In the genomic region with DNA sequence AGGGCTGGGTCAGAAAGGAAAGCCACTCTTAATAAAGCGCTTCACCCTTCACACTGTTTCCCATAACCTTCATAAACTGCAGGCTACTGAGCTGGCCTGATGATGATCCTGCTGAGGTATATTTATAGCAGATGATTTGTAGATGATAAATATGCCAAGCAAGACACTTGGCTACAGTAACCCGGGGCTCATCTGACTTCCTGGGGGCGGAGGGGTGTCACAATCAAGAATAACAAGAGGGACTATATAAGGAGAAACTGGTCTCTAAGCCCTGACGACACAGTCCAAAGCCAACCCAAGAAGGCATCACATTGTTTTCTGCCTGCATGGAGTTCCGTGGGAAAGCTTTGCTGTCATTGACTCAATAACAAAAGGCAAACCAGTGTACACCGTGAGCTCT, we compare ENCODE assay signal across 14 mouse cellular contexts. TPM values are rescaled to one million over a fixed set of nuclear protein-coding genes. Genes with fewer than 3 reads are reported as not detected.
DNase-seq lines count a peak whose midpoint lies in the region; ATAC-seq and TF ChIP-seq lines count a peak whose summit lies in the region.
"Had no signal": no experiment of that assay in that cellular context is flagged by ENCODE, and none has a peak within 500 bp of the region (broad histone marks: within the 10 kb centered on the region; RNA-seq: fewer than 3 reads in every experiment).

No protein-coding gene starts in this region.

- DNase-seq in cerebellum, postnatal 10 days, result peak; percentile 12 to 24
- no peak for DNase-seq in left cerebral cortex, adult 2 months (ENCODE audit: extremely low spot score in 1 of 2, low spot score in 2 of 2)
- no peak for DNase-seq in left cerebral cortex, postnatal 4 days
- peak; percentile 5 for DNase-seq in skeletal muscle tissue, adult 2 months (ENCODE audit: low read depth, low spot score)
- DNase-seq: embryo, embryonic 11 days; heart, adult 2 months; kidney, postnatal 14 days had no signal

- no peak for TF ChIP-seq CTCF in left cerebral cortex, adult 2 months (IDR thresholded peaks at IDR 0.05)
- TF ChIP-seq CTCF in intestine, postnatal 0 days (IDR thresholded peaks at IDR 0.05; ENCODE audit: low read depth), result no peak

- H3K36me3 ChIP-seq in midbrain, embryonic 12.5 days, result no peaks in the 10 kb centered on the region
- no peaks in the 10 kb centered on the region for H3K36me3 ChIP-seq in intestine, postnatal 0 days (ENCODE audit: control insufficient read depth, insufficient read depth)
- H3K36me3 ChIP-seq: limb, embryonic 13.5 days had no signal

- peaks cover 17% of the 10 kb centered on the region; the same call in 1 of the 2 replicates for H3K4me1 ChIP-seq in midbrain, embryonic 12.5 days
- no peaks in the 10 kb centered on the region for H3K4me1 ChIP-seq in intestine, postnatal 0 days (replicated peaks; ENCODE audit: control insufficient read depth, insufficient read depth, low read length)
- H3K4me1 ChIP-seq: limb, embryonic 13.5 days had no signal

- no peaks in the 10 kb centered on the region for H3K27me3 ChIP-seq in midbrain, embryonic 12.5 days
- H3K27me3 ChIP-seq in intestine, postnatal 0 days (replicated peaks; ENCODE audit: control insufficient read depth, insufficient read depth, low read length), result peaks cover 21% of the 10 kb centered on the region

- H3K9me3 ChIP-seq in midbrain, embryonic 12.5 days, result no peaks in the 10 kb centered on the region
- no peaks in the 10 kb centered on the region for H3K9me3 ChIP-seq in intestine, postnatal 0 days (ENCODE audit: control insufficient read depth)
- H3K9me3 ChIP-seq: limb, embryonic 13.5 days had no signal

- H3K4me3 ChIP-seq in left cerebral cortex, adult 2 months, result peak overlapping the region; percentile 70
- 0 out of 2 replicates have a peak overlapping the region, but pooled peaks have one; percentile 5 for H3K4me3 ChIP-seq in midbrain, embryonic 12.5 days
- no peak overlapping the region for H3K4me3 ChIP-seq in intestine, postnatal 0 days (ENCODE audit: low read depth, low read length)
- H3K4me3 ChIP-seq: heart, adult 2 months; limb, embryonic 13.5 days had no signal

- no peak for ATAC-seq in cerebellum, adult (ENCODE audit: insufficient number of reproducible peaks, low FRiP score, low TSS enrichment)
- ATAC-seq in midbrain, embryonic 12.5 days (ENCODE audit: low FRiP score, low read depth), result no peak
- ATAC-seq in megakaryocyte, adult 5-6 weeks (ENCODE audit: poor library complexity, severe bottlenecking), result no peak
- ATAC-seq in intestine, postnatal 0 days, result no peak

- peak overlapping the region; percentile 64 for H3K4me2 ChIP-seq in midbrain, embryonic 12.5 days (replicated peaks)
- no peak overlapping the region for H3K4me2 ChIP-seq in intestine, postnatal 0 days (replicated peaks; ENCODE audit: low read depth)
- H3K4me2 ChIP-seq: limb, embryonic 13.5 days had no signal

- 28% methylated on average over 6 of the region's 6 CpGs for WGBS in midbrain, embryonic 12.5 days
- 65% methylated on average over 6 of the region's 6 CpGs for WGBS in intestine, postnatal 0 days

- H3K27ac ChIP-seq in left cerebral cortex, adult 2 months, result peak overlapping the region; percentile 32; the same call in 1 of the 2 replicates
- no peak overlapping the region for H3K27ac ChIP-seq in midbrain, embryonic 12.5 days (replicated peaks)
- H3K27ac ChIP-seq in intestine, postnatal 0 days (ENCODE audit: low read depth, low read length), result no peak overlapping the region
- H3K27ac ChIP-seq: heart, adult 2 months; limb, embryonic 13.5 days; macrophage had no signal

- intact Hi-C loops in left cerebral cortex, adult 2 months (cut with DNase I), result loop anchor here (5.0 to 10.0 kb wide), 2 partner anchors 60 to 453 kb away; no protein-coding TSS in a partner anchor
- intact Hi-C loops in left cerebral cortex, postnatal 4 days (cut with DNase I), result no loop called here

- no peak overlapping the region for H3K9ac ChIP-seq in midbrain, embryonic 12.5 days (replicated peaks)
- H3K9ac ChIP-seq in intestine, postnatal 0 days (ENCODE audit: low read depth, low read length), result no peak overlapping the region
- H3K9ac ChIP-seq: limb, embryonic 13.5 days had no signal

RNA-seq across cellular contexts. Expression of gene Adgrb3, which starts 2.8 kb away (rescaled TPM):
- total RNA-seq in left cerebral cortex, adult 2 months (2021), result 100 to 1,000 TPM; 100 to 103 TPM
- 100 to 1,000 TPM; 152 to 155 TPM for total RNA-seq in left cerebral cortex, postnatal 4 days (2021)
- 22.0 and 23.7 TPM in 2 replicates for polyA plus RNA-seq in midbrain, embryonic 12.5 days (2016; fragmentation: Nextera tagmentation; extraction: Ambion mirVana)
- total RNA-seq in megakaryocyte, adult 5-6 weeks (2015), result not detected in 2 replicates
- total RNA-seq in megakaryocyte, adult 5-6 weeks (2017), result not detected in 2 replicates
- 2.0 and 2.1 TPM in 2 replicates for polyA plus RNA-seq in intestine, postnatal 0 days (2015; fragmentation: Nextera tagmentation; extraction: Ambion mirVana)
- total RNA-seq: heart, adult 2 months had no signal
- polyA plus RNA-seq: heart, adult 2 months; liver, embryonic 16.5 days; macrophage had no signal

Comparison
In these comparisons a context has a peak if more than half of its experiments do, and no peak if none do; other contexts are left out.
1. DNase-seq: peak in cerebellum, postnatal 10 days (2 of 2) and skeletal muscle tissue, adult 2 months (single experiment); none in left cerebral cortex, adult 2 months (0 of 2) and left cerebral cortex, postnatal 4 days (single experiment).
2. RNA of gene Adgrb3, which starts 2.8 kb away (total RNA-seq): 152 to 155 TPM in left cerebral cortex, postnatal 4 days and 100 to 103 TPM in left cerebral cortex, adult 2 months; not detected in megakaryocyte, adult 5-6 weeks; every median in the first group is over 100 times any median in the second.